Mouse (Mus musculus) right cerebral cortex, adult 18-20 months (tissue): ENCODE results near the gene Brk1.
A peak's percentile ranks its signal among the peaks of the same experiment; 100 is the strongest.

Experiments
- DNase-seq: peaks from one replicate; pipeline ENCODE4 v3.0.0; 2022; ENCODE audit warnings: mixed read lengths

Gene Brk1

DNA sequence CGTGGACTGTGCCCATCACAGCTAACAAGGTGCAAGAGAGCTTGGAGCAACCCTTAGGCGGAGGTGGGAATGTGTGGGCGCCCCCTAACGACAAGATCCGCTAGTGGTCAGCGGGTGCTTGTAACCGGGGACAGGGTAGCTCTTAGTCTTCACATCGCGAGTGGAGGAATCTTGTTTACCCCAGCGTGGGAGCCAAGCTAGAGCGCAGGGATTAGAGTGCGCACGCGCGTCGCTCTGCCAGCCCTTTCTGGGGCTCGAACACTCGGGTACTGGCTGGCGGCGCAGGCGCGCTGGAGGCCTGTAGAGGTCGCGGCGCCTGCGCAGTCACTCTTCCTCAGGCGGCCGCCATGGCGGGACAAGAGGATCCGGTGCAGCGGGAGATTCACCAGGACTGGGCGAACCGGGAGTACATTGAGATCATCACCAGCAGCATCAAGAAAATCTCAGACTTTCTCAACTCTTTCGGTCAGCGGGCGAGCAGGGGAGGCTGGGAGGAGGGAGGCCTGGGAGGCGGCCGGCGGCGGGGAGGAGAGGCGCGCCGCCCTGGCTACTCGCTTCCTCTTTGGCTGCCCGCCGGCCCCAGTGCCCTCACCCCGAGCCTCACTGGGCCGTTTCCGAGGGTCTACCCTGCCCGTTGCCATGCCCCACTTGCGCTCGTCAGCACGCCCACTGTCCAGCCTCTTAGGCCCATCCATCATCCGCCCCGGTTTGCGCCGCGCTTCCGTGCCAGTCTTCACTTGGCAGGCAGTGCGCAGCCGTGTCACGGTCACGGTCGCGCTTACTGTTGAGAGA is at the start of gene Brk1:
Gene Brk1, plus strand, starts transcription at position 341 of the 792 bp plus-strand sequence.
- DNase-seq = peak; percentile 93

DNA sequence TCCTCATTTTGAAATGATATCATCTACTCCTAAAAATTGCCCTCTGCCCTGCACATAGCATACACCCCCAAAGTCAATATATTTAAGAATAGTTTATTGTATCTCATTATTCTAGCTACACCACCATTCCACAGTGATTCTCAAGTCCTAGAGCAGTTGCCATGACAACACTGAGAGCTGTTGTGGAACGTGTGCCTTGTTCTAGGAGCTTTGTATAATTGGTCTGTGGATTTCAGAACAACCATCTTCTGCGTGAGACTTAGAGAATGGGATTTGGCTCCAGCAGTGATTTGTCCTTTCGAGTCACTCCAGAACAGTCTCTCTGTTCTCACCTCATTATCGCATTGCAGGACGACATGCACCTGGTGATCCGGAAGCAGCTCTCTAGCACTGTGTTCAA is 44.8 kb upstream of the Brk1 start:
- DNase-seq = peak; percentile 18

DNA sequence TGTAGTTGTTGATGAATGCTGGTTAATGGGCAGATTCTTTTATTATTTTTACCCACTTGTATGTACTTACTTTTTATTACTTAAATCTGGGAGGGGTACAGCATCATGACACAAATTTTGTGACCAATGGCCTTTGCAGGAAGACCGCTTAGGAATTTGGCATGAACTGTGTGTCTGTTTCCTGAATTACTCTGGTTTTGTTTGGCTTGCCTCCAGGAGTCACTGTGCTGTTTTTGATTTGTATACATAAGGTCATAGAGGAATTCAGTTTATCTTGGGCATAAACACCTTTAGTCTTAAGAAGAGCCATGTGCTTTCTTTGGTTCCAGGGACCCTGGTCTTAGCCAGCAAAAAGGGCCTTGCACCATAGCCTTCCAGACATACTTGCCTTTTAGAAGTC is 40.0 kb upstream of the Brk1 start:
- no peak for DNase-seq

DNA sequence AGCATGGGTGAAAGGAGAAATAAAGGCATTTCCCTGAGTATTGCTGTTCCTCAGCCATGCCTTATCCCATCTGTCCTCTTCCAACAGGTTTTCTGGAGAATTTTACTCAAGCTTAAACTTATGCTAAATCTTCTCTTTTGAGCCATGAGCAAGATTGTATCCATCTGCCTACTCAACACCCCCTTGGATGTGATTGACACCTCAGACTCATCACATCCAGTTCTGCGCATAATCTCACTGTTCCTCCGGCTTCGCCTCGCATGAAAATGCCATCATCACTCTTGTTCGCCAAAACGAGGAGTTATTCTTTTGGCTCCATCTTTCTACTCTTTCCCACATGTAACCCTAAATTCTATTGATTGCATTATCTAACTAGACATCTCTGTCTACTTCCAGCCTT is 28.5 kb upstream of the Brk1 start:
- peak; percentile 66 for DNase-seq

DNA sequence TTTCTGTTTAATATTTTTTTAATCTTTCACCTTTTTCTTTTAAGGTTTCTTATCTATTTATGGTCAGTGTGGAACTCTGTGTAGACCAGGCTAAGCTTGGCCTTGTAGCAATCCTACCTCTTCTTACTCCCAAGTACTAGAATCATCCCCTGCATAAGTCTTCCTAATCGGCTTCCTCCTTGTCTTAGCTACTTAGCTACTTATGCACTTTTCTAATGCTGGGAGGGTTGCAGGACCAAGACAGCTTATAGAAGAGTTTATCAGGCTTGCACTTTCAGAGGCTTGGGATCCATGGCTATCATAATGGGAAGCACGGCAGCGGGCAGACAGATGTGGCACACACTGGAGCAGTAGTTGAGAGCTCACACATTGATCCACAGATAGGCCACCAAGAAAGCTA is 25.3 kb upstream of the Brk1 start:
- DNase-seq = no peak

DNA sequence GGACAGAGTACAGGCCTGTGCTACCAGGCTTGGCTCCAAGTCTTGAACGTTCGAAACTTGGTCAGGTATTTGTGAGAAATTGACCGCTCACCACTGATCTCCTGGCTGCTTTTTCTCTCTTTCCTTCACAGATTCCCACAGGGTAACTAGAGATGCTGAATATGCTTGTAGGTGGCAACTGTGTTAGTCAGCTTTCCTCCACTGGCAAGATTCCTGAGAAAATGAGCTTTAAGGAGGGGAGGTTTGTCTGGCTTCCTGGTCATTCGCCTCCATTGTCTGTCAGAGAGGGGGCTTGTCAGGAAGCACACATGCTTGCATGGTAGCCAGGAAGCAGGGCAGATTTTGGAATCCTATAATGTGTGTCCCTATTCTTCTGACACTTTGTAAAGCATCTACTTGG is 21.5 kb upstream of the Brk1 start:
- DNase-seq = peak; percentile 31

DNA sequence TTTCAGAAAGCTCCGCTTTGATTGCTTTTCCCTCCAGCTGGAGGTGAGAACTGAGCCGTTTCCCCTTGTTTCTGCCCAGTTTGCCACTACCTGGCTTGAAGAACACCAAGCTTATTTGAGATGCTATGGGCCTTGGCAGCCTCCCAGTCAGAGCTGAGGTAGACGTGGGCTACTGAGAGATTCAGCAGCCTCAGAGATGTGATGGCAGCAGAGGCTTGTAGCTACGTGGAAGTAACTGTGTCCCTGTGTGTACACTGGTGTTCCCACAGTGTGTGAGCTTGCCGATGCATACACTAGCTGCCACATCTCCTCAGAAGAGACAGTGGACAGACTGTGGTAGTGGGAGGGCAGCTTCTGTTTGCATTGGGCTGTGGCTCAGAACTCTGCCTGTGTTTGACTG is 19.5 kb upstream of the Brk1 start:
- peak; percentile 26 for DNase-seq

DNA sequence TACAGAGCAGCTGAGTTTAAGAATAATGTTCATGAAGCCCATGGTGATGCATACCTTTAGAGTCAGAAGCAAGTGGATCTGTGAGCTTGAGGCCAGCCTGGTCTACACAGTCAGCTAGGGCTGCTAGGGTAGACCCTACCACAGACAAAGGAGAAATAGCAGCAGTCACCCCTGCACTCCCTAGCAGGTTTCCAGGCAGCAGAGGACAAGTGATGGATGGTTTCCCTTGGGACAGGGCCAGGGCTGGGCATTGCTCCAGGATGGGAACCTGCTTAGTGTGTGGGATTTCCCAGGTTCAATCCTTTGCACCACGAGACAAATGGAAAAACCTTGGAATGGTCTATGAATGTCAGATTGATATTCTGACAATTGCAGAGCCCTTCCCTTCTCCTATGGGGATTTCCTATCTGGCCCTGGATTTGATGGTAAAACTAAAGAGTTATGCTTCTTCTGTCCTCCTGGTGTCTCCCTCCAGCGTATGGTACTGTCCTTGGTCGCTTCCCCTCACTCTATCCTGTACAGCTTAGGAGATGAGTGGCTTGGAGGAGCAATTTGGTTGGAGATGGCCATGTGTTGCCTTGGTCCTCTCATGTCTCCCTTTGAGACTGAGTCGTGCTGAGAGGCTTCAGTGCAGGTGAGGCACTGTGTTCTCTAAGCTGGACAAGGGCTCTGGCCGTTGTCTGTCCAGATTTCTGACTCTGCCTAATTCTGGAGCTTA is 17.9 kb upstream of the Brk1 start:
- no peak for DNase-seq

DNA sequence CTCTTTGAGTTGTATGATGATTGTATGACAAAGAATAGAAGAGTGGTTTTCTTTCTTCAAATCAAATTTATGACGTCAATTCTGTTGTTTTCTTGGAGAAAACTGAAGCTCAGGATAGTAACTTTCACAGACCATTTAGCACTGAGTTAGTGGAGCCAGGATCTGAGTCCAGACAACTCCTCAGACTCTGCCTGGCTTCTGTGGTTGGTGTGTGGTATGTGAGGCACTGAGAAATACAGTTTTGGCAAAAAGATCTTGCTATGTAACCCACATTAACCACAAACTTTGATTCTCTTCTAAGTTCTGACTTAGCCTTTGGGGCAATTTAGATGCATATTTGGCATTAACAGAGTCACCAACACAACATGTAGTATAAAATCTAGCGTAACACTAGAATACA is 11.9 kb upstream of the Brk1 start:
- no peak for DNase-seq

DNA sequence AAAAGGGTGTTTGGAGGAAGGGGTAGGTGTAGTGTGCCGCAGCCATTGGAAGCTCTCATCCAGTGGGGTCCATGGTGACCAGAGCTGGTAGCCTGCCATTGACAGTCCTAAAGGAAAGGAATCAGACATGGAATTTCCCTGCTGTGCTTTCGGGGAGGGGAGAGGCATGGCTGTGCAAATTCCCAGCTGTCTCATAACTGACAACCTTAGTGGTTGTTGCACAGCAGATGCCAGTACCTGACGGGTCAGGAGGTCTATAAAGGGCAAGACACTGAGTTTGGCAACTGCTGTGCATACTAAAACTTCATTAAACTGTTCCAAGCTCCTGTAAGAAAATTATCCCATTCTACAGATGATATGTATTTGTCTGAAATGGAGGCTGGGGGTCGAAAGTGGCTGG is 6.6 kb upstream of the Brk1 start:
- DNase-seq = no peak

DNA sequence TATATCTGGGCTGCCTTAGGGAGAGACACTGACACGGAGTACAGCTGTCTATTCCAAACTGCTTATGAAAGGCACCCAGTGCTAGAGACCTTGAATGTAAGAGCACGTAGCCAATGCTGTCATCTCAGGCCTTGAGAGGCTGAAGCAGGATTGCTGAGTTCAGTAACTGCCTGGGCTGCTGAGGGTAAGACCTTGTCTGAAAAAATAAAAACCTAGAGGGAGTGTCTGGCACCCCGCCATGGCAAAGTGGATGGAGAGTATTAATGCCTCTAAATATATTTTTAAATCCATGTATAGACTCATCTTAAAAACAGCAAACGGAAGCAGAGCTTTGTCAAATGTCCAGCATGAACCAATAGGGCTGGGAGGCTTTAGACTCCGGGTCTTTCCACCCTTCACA is 4.7 kb upstream of the Brk1 start:
- no peak for DNase-seq

DNA sequence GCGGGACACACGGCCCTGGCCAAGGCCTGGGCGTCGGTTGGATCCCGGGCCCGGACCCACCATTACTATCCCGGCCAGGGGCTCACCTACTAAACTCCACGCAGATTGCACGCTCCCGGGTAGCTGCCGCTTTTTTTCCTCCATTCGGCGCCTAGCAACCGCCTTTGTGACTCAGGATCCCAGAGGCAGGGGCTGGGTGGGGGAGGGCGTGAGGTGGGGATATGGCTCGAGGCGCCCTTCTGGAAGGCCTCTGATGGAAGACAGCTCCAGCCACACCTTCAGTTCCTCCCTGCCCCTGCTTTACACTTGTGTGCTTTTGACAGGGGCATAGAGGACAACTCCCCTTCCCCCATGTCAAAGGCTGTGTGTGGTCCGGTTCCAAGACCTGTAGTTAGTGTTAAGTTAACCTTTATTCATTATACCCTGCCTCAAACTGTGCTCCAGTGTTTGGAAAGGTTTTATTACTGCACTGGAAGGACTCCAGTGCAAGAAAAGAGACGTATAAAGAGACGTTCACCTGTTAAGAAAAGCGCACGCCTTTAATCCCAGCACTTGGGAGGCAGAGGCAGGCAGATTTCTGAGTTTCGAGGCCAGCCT is 3.9 kb upstream of the Brk1 start, which contains the start of gene Fancd2os:
Gene Fancd2os, minus strand, starts transcription at position 173 of the 597 bp plus-strand sequence.
- no peak for DNase-seq

DNA sequence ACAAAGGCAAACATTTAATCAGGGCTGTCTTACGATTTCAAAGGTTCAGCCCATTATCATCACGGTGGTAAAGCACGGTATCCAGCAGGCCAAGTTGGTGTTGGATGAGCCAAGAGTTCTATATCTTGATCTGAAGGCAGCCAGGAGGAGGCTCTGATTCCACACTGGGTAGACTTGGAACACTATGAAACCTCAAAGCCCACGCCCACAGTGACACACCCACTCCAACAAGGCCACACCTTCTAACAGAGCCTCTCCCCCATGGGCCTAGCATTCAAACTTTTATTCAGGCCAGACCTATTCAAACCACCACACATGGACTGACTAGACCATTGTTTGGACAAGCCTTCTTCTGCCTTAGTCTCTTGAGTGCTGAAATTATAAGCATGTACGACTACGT is 1.8 kb upstream of the Brk1 start:
- no peak for DNase-seq

DNA sequence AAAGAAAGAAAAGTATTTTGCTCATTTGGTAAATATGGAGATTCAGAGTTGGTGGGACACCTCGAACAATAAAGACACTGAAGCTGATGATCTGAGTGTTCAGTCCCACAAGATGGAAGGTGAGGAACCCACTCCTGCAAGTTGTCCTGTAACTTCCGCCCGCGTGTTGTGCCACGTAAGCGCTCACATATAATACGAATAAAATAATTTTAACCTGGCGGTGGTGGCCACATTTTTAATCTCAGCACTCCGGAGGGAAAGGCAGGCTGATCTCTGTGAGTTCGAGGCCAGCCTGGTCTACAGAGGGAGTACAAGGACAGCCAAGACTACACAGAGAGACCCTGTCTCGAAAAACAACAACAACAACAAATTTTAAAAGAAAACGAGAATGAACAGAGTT is 579 bp upstream of the Brk1 start:
- no peak for DNase-seq

DNA sequence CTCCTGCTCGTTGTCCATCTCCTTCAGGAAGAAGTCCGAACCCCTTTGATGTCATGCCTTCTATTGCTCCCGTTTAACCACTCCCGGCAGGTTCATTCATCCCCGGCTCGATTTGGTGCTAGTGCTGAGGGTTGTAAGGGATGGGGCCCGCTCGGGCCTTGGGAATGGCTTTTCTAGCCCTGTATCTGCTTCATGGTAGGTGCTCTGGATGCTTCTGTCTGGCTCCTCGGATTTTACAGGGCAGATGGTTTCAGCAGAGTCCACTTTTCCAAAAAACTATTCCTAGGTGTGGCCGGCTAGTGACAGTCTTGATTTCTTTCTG is 613 bp downstream of the Brk1 start:
- no peak for DNase-seq

DNA sequence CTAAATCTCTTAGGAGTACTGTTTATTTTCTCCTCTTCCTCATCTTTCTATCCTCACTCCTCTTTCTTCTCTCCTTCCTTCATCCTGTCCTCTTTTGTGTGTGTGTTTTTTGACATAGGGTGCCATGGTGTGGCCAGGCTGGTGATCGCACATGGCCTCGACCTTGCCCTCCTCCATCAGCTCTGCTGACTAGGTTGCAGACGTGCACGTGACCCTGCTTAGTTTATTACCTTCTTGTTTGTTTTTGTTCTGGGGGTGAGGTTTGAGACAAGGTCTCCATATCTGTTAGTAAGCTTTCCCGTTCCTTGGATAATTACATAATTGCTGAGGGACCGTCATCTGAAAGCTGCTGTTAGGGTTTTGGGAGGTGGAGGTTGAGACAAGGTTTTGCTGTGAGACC is 4.3 kb downstream of the Brk1 start:
- DNase-seq = no peak

DNA sequence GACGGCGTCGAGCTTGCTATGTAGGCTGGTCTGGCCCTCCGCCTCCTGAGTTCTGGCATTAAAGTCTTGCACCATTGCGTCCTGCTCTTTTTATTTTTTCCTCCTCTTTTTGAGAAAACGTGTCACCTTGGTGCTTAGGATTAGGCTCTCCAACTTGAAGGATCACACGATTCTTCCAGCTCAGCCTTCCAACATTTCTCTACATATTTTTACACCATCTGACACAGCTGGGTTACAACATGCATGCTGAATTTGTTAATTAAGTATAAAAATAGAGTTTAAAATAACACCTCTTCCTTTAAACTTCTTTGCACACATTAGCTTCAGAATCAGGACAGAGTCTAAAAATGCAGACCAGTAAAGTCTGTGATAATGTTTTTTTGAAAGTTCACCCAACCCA is 4.7 kb downstream of the Brk1 start:
- DNase-seq = no peak

DNA sequence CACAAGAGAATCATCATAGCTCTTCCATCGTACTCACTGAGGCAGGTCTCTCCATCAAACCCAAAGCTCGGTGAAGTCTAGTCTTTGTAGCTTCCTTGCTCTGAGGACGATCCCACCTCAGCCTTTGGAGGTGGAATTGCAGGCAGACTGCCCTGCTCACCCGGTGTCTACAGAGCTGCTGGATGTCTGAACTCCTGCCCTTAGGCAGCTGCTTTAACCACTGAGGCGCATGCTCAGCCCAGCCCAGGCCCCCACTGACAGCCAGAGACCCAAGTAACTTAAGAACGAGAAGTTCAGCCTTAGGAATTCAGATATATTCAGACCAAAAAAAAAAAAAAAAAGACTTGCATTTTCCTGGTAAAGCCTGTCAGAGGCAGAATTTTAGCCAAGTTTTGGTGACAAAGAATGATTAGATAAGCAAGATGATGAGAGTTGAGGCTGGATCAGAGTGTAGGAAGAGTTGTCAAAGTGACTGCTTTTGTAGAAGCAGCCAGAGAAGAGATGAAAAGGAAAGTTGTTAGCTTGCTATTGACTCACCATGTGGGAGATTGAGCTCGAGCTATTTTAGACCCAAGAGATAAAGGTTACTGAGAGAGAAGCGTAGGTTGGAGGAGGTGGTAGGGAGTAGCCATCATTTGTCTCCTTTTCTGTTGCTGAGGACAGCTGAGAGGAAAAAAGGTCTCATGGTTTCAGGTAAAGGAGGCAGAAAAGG is 7.8 kb downstream of the Brk1 start:
- peak; percentile 69 for DNase-seq

DNA sequence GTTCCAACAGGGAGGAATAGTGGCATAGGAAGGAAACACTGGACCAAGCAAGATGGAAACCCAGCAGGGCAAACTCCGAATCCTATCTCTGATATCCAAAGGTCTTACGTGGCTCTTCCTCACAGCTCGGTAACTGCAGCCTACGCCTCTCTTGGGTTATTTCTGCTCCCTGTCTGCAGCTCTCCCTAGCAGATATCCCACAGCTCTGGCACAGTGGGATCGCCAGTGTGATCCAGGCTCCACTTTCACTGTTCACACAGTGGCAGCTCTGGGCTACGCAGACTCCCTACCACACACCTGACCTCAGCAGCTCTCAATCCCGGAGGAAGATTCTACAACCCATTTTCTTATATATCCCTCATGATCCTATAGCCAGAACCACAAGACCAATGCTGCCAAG is 9.6 kb downstream of the Brk1 start:
- peak; percentile 61 for DNase-seq

DNA sequence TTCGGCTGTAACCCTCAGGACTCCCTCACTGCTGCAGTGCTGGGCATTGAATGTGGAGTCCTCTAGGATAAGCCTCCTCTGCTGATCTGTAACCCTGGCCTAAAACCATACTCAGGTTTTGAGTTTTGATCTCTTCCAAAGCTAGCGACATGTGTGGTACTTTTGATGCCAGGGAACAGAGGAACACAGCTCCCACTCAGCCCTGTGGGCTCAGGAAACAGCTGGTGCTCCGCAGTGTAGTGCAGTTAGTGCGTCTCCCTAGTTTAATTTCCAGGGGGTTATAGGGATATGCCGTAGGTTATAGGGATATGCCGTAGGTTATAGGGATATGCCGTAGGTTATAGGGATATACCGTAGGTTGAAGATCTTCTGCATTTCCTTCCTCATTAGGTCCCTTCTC is 10.4 kb downstream of the Brk1 start:
- peak; percentile 62 for DNase-seq

DNA sequence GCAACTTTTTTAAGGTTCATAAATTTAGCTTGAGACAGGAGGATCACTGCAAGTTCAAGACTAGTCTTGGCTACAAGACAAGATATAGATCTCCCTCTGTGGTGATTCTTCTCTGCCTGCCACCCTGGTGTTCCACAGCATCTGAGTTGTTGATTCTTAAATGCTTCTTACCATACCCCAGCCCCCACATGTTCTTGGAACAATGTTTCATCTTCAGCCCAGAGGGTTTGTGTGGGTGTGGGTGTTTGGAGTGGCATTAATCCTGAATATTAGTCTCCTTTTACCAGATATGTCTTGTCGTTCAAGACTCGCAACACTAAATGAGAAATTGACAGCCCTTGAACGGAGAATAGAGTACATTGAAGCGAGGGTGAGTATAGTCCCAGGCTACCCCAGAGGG is 10.9 kb downstream of the Brk1 start:
- peak; percentile 32 for DNase-seq

DNA sequence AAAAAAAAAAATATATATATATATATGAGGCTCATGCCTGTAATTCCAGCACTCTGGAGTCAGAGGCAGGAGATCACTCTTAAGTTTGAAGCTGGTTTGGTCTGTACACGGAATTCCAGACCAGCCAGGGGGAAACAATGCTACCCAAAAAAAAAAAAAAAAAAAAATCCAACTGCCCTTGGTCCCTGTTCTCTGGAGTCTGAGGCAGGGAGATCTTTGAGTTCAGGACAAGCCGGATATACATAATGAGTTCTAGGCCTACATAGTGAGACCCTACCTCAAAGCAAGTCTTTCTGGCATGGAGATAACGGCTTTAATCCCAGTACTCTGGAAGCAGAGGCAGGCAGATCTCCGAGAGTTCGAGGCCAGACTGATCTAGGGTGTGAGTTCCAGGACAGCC is 18.8 kb downstream of the Brk1 start:
- no peak for DNase-seq

DNA sequence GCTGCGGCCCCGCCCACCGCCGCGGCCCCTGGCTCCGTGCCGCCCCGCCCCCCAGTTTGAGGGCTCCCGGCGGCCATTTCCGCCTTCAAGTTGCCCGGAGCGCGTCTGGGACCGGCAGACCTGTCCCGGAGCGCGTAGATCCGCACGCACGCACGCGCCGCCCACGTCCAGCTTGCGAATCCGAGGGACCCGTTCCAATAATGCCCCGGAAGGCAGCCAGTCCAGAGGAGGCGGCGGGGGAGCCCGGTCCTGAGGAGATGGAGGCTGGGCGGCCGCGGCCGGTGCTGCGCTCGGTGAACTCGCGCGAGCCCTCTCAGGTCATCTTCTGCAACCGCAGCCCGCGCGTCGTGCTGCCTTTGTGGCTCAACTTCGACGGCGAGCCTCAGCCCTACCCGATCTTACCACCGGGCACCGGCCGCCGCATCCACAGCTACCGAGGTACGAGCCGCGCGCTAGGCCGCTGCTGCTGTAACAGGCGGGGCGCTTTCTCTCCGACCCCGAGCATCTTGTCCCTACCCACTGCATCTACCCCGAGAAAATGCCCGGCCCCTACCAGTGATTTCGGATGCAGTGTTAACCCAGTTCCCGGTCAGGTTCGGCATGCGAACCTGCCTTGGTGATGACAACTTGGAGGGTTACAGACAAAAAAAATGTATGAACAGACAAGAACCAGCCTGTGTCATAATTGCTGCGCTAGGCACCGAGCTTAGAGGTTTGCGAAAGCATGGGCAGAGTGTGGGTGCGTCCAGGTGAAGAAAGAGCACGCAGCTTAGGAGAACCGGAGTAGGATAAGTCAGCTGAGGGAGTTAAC is 19.6 kb downstream of the Brk1 start, which contains the start of gene Vhl:
Gene Vhl, plus strand, starts transcription at position 19 of the 811 bp plus-strand sequence.
- peak; percentile 87 for DNase-seq
